Mouse (Mus musculus) bone marrow macrophage, adult 2 months (primary cell): ENCODE data around the gene Etnk2. TPM values are rescaled to one million over a fixed set of nuclear protein-coding genes. Genes with fewer than 3 reads are reported as not detected.

Experiments
- H3K27ac ChIP-seq: 2 replicates; pipeline ENCODE4 v1.5.1; 2012; ENCODE audit warnings: low read depth, low read length; ENCODE audit not compliant: insufficient read depth
- H3K4me1 ChIP-seq: 2 replicates; pipeline ENCODE4 v1.6.1; 2012; ENCODE audit warnings: low read length; ENCODE audit not compliant: control insufficient read depth, insufficient read depth
- H3K4me3 ChIP-seq: 2 replicates; pipeline ENCODE4 v1.5.1; 2012; ENCODE audit warnings: mild to moderate bottlenecking, low read length, moderate library complexity; ENCODE audit not compliant: insufficient read depth
- CTCF ChIP-seq: IDR thresholded peaks from 2 replicates; pipeline ENCODE4 v1.5.1; 2012; ENCODE audit warnings: low read depth, mild to moderate bottlenecking, low read length, moderate library complexity
- POLR2A ChIP-seq: IDR thresholded peaks from 2 replicates; pipeline ENCODE4 v1.6.1; 2012; ENCODE audit warnings: mild to moderate bottlenecking, low read depth, low read length, borderline replicate concordance
- polyA plus RNA-seq: library from polyadenylated mRNA; stranded (reverse); fragments of >200 nt; gene quantifications from 2 replicates; pipeline ENCODE4 v1.2.4, GENCODE M21; 2012; ENCODE audit not compliant: missing spikeins, insufficient read depth, insufficient read length

Gene Etnk2
- polyA plus RNA-seq, 1 experiment = not detected

DNA sequence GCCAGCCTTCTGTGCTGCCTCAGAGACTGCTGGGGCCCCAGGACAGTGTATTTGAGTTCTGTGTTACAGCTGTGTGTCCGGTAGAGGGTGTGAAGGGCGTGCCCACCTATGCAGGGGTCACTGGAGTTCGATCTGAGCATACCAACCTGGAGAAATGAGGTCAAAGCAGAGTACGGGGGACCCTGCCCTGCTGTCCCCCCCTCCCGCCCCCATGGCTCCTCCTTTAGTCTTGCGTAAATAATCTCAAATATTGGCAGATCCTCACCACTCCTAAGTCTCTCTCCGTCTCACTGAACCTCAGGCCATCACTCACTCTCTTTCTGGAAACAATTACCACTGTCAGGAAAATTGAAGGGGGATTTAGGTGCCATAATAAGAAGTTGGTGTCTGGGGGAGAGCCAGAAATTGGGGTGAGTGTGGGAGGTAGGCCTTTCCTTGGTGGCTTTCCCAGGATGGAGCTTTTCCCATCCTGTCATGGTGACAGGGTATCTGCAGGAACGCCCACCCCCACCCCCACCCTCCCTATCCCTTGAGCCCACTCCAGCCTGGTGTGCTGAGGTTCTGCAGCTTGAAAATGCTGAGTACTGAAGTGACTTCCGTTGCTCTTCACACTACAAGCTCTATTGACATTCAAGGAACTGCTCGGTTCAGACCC, 3.7 kb downstream of the Etnk2 start:
- no peak for TF ChIP-seq POLR2A
- TF ChIP-seq CTCF = no peak
- Histone ChIP-seq H3K27ac (no peak overlapping the region), H3K4me3 (no peak overlapping the region), H3K4me1 (no peaks in the 10 kb centered on the region)

DNA sequence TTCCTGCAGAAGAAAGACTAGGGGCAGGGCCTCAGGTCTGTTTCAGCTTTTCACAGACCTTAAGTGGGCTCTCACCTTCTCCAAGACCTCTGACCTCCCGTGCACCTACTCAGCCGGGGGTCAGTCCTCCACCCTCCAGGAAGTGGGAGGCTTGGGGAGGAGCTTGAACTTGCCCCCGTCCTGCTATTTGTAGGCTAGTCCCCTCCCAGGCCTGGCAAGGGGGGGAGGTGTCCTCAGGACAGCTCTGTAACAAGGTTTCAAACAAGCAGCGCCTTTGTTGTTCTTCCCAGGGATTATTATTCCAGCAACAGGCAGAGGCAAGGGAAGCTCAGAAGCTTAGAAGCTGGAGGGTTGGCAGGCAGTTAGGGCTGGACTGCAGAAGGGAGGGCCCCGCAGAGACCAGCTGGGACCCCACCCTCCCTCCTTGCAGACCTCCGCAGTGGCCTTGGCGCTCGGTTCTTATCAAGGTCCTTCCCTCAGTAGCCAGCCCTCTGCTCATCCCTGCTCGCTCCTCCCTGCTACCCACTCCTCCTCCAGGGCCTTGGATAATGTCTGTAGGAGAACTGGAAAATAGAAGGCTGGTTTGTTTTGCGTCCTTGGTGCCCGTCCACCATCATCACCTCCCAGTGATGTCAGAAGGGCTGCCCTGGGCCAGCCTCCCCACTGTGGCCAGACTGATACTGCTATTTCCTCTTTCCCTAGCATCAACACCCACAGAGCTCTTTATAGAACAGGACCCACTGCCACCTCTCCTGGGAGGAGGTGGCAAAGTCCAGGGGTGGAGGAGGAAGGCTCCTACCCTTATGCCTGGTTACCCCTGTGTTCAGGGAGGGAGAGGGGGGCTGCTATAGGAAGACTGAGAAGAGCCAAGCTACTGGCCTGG, 4.5 kb downstream of the Etnk2 start:
- TF ChIP-seq POLR2A (no peak), CTCF (no peak)
- Histone ChIP-seq H3K4me1 (no peaks in the 10 kb centered on the region), H3K27ac (no peak overlapping the region), H3K4me3 (no peak overlapping the region)

DNA sequence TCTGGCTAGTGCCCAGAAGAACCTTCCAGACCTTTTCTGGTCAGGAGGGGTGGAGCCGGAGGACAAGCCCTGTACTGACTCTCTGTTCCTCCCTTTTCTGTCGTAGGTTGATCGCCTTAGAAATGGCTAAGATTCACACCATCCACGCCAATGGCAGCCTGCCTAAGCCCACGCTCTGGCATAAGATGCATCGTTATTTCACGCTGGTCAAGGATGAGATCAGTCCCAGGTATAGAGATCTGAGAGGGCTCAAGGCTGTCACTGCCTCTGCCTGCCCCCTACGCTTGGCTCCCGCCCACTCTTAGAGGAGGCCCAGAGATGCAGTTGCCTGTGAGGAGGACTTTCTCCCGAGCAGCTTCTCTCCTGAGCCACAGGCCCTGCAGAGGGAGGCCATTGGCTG, 5.3 kb downstream of the Etnk2 start:
- no peaks in the 10 kb centered on the region for H3K4me1 ChIP-seq
- TF ChIP-seq CTCF = no peak
- no peak for TF ChIP-seq POLR2A
- no peak overlapping the region for H3K27ac ChIP-seq
- H3K4me3 ChIP-seq = no peak overlapping the region

DNA sequence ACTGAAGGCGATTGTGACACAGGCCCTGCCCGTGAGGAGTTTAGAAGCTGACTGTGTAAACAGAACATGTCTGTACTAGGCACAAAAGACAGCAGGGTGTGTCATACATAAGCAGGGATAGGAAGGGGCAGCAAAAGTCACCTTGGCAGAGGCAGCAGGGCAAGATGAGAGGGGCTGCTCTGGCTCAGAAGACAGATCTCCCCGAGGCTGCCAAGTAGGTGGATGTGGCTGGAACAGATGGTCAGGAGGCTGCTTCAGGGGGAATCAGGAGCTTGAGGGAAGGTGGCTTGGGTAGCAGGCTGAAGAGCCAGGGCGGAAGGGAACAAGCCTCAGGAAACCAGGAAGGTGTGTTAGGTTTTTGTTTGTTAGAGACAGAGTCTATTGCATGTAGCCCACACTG, 7.0 kb downstream of the Etnk2 start:
- TF ChIP-seq POLR2A (no peak), CTCF (no peak)
- no peaks in the 10 kb centered on the region for H3K4me1 ChIP-seq
- H3K4me3 ChIP-seq = no peak overlapping the region
- H3K27ac ChIP-seq = no peak overlapping the region

DNA sequence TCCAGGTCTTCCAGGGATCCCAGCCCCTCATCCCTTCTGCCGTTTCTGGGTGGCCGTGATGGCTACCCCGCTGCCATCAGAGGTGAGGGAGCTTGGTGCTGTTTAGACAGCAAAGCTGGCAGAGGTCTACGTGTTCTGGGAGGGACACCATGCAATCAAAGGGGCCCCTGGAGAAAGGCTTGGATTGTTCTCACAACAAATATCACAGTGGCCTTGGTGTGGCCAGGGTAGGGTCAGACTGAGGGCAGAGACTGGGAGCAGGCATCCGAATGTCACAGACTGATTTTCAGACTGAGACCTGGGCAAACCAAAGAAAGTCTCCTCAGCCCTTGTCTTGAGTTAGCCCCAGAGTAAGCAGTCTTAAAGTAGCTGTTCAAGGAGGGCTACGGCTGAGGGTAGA, 8.1 kb downstream of the Etnk2 start:
- Histone ChIP-seq H3K4me1 (no peaks in the 10 kb centered on the region), H3K27ac (no peak overlapping the region), H3K4me3 (no peak overlapping the region)
- TF ChIP-seq POLR2A (no peak), CTCF (no peak)

DNA sequence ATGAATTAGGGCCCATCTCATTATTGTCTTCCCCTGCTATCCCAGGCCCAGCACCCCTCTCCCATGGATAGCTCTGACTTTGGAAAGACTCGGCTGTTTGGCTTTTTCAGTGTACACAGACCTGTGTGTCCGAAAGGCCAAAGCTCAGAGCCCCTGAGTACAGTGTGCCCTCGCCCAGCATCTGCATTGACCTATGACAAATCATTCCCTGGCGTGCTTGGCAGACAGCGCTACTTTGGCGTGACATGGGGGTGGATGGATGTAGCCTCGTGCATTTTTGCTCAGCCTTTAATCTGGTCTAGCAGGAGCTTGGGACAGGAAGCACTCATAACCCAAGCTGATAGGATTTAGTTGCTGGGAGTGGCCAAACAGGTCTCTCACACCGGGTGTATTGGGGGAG, 8.7 kb downstream of the Etnk2 start:
- no peak overlapping the region for H3K27ac ChIP-seq
- no peak for TF ChIP-seq CTCF
- TF ChIP-seq POLR2A = no peak
- no peak overlapping the region for H3K4me3 ChIP-seq
- H3K4me1 ChIP-seq = no peaks in the 10 kb centered on the region

DNA sequence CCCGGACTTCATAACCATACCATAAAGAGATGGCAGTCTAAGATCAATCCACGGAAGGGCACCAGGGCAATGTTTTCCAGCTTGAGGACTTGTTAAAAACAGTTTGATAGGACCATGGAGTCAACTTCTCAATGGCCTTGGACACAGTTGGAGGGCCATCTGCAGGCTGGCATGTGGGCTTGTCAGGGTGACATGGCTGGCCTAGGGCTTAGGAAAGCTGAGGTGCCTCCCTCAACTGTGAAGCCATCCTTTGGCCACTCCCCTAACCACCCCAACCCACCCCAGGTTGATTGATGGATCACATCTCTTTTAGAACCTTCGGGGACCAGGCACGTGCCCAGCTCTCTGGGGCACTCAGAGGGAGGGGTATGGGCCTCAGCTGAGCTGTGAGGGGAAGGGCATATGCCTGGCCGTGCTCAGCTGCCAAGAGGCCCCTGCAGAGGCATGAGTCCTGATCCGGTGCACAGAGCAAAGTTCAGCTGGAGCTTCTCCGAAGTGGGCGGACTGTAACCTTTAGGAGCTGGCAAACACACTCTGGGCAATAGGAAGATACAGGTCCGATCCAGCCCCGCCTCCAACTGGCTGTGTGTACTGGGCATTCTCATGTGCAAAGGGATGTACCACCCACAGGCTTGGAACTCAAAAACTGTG, 12.4 kb downstream of the Etnk2 start:
- Histone ChIP-seq H3K27ac (no peak overlapping the region), H3K4me1 (no peaks in the 10 kb centered on the region), H3K4me3 (no peak overlapping the region)
- TF ChIP-seq CTCF (no peak), POLR2A (no peak)

DNA sequence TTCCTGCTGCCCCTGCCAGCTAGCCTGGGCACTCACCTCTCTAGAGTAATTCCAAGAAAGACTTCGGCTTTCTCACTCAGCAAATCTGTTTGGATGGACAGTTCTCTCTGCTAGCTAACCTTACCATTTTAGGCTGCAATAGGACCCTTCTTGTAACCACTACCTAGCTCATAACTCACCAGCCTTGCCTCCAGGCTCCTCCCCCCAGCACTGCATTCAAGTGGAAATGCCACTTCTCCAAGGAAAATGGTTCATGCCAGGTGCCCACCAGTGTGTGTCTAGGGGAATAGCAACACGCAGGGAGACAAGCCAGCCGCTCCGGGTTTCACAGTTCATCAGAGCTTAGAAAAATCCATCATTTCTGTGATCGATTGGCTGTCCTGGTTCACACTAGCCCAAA, 14.2 kb downstream of the Etnk2 start:
- no peak overlapping the region for H3K27ac ChIP-seq
- H3K4me1 ChIP-seq = no peaks in the 10 kb centered on the region
- TF ChIP-seq POLR2A (no peak), CTCF (no peak)
- no peak overlapping the region for H3K4me3 ChIP-seq

DNA sequence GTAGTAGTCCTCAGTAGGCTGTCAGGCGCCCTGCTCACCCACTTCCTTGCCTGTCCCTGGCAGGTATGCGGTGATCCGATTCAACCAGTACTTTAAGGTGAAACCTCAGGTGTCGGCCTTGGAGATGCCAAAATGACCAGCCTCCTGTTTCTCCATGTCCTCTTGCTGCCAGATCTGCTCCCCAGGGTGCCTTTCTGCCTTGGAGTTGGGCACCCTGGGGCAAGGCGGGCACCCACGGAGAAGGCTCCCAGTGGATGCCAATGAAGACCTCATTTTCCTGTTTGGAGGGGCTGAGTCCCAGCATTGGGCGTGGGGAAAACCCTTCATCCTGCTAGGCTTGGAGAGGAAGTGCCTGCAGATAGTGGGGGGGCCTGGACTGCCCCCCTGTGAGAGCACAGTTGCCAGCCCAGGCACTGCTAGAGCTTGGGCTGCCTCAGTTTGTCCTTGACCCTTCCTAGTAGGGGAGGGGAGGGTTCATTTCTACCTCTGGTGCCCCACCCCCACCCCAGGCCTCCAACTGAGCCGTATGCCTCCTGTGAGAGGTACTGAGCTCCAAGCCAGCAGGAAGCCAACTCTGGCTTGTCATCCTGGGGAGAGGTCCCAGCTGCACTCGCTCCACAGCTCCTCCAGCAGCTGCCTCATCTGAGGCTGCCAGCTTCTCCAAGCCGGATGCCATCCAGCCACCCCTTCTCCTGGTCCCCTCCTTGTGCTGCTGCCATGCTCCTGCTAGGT, 16.0 kb downstream of the Etnk2 start:
- H3K4me1 ChIP-seq = no peaks in the 10 kb centered on the region
- H3K4me3 ChIP-seq = no peak overlapping the region
- H3K27ac ChIP-seq = no peak overlapping the region
- no peak for TF ChIP-seq CTCF
- no peak for TF ChIP-seq POLR2A
